Mouse (Mus musculus): Measurements from ENCODE around the gene Acsl1. TPM values are rescaled to one million over a fixed set of nuclear protein-coding genes. Genes with fewer than 3 reads are reported as not detected.

The Acsl1 gene
- polyA plus RNA-seq, 1 experiment from 2014 or later: 23.3 TPM

GRCm38 (mm10) chr8:46490821-46491220 lies 20.0 kb downstream of the Acsl1 start:
- peak overlapping the region; percentile 18; the same call in 1 of the 2 replicates for H3K4me2 ChIP-seq
- 0 out of 2 replicates have a peak overlapping the region, but pooled peaks have one; percentile 17 for H3K27ac ChIP-seq (ENCODE audit: poor library complexity, severe bottlenecking)
- H3K9ac ChIP-seq: no peak overlapping the region
- H3K27me3 ChIP-seq (replicated peaks): no peaks in the 10 kb centered on the region
- no peaks in the 10 kb centered on the region for H3K9me3 ChIP-seq (replicated peaks)
- 62% methylated on average over 6 of the region's 6 CpGs for WGBS
- H3K4me3 ChIP-seq: no peak overlapping the region
- ATAC-seq (ENCODE audit: insufficient number of reproducible peaks, low FRiP score): no peak
- H3K4me1 ChIP-seq (replicated peaks): peaks cover 19% of the 10 kb centered on the region
- peaks cover 6% of the 10 kb centered on the region; the same call in 1 of the 2 replicates for H3K36me3 ChIP-seq

- Histone ChIP-seq H3K36me3 (peaks cover 6% of the 10 kb centered on the region; the same call in 1 of the 2 replicates), H3K4me3 (no peak overlapping the region), H3K27ac (ENCODE audit: poor library complexity, severe bottlenecking) (no peak overlapping the region), H3K9ac (no peak overlapping the region), H3K9me3 (replicated peaks) (no peaks in the 10 kb centered on the region), H3K4me2 (no peak overlapping the region), H3K4me1 (replicated peaks) (peaks cover 29% of the 10 kb centered on the region), H3K27me3 (replicated peaks) (no peaks in the 10 kb centered on the region)
- 85% methylated on average over 11 of the region's 11 CpGs for WGBS
- no peak for ATAC-seq (ENCODE audit: insufficient number of reproducible peaks, low FRiP score)
These were observed 22.8 kb downstream of the Acsl1 start for GRCm38 (mm10) chr8:46493495-46494170.

- H3K4me2 ChIP-seq: no peak overlapping the region
These were observed 26.0 kb downstream of the Acsl1 start for GRCm38 (mm10) chr8:46496852-46497251.

GRCm38 (mm10) chr8:46497314-46498011 lies 26.6 kb downstream of the Acsl1 start:
- Histone ChIP-seq H3K4me2 (peak overlapping the region; percentile 44), H3K4me3 (no peak overlapping the region)

More at GRCm38 (mm10) chr8:46496852-46497251, 26.0 kb downstream of the Acsl1 start:
- peaks cover 6% of the 10 kb centered on the region; the same call in 1 of the 2 replicates for H3K36me3 ChIP-seq
- no peak overlapping the region for H3K9ac ChIP-seq
- H3K27me3 ChIP-seq (replicated peaks): no peaks in the 10 kb centered on the region
- H3K9me3 ChIP-seq (replicated peaks): no peaks in the 10 kb centered on the region
- ATAC-seq (ENCODE audit: insufficient number of reproducible peaks, low FRiP score): no peak
- H3K4me1 ChIP-seq (replicated peaks): peaks cover 27% of the 10 kb centered on the region
- peak overlapping the region; percentile 38 for H3K27ac ChIP-seq (ENCODE audit: poor library complexity, severe bottlenecking)
- 45% methylated on average over 6 of the region's 6 CpGs for WGBS
- H3K4me3 ChIP-seq: no peak overlapping the region

GRCm38 (mm10) chr8:46499376-46500061 lies 28.7 kb downstream of the Acsl1 start:
- no peaks in the 10 kb centered on the region for H3K27me3 ChIP-seq (replicated peaks)
- no peaks in the 10 kb centered on the region for H3K9me3 ChIP-seq (replicated peaks)
- 0 out of 2 replicates have a peak overlapping the region, but pooled peaks have one; percentile 5 for H3K9ac ChIP-seq
- WGBS: 46% methylated on average over 19 of the region's 19 CpGs
- 0 out of 2 replicates have a peak overlapping the region, but pooled peaks have one; percentile 10 for H3K4me3 ChIP-seq
- ATAC-seq (ENCODE audit: insufficient number of reproducible peaks, low FRiP score): no peak
- peaks cover 45% of the 10 kb centered on the region for H3K4me1 ChIP-seq (replicated peaks)
- peak overlapping the region; percentile 55 for H3K4me2 ChIP-seq
- no peaks in the 10 kb centered on the region; the same call in 1 of the 2 replicates for H3K36me3 ChIP-seq
- H3K27ac ChIP-seq (ENCODE audit: poor library complexity, severe bottlenecking): no peak overlapping the region

More at GRCm38 (mm10) chr8:46497314-46498011, 26.6 kb downstream of the Acsl1 start:
- WGBS: 44% methylated on average over 15 of the region's 15 CpGs
- no peaks in the 10 kb centered on the region for H3K27me3 ChIP-seq (replicated peaks)
- peaks cover 6% of the 10 kb centered on the region; the same call in 1 of the 2 replicates for H3K36me3 ChIP-seq
- peak overlapping the region; percentile 38 for H3K27ac ChIP-seq (ENCODE audit: poor library complexity, severe bottlenecking)
- no peaks in the 10 kb centered on the region for H3K9me3 ChIP-seq (replicated peaks)
- no peak overlapping the region for H3K9ac ChIP-seq
- ATAC-seq (ENCODE audit: insufficient number of reproducible peaks, low FRiP score): no peak
- peaks cover 32% of the 10 kb centered on the region for H3K4me1 ChIP-seq (replicated peaks)

- 25% methylated on average over 19 of the region's 19 CpGs for whole genome bisulfite sequencing
- Histone ChIP-seq H3K27ac (ENCODE audit: poor library complexity, severe bottlenecking) (no peak overlapping the region), H3K36me3 (peaks cover 11% of the 10 kb centered on the region), H3K4me3 (peak overlapping the region; percentile 37), H3K4me1 (replicated peaks) (peaks cover 36% of the 10 kb centered on the region), H3K27me3 (replicated peaks) (no peaks in the 10 kb centered on the region), H3K9me3 (replicated peaks) (no peaks in the 10 kb centered on the region), H3K9ac (0 out of 2 replicates have a peak overlapping the region, but pooled peaks have one; percentile 25), H3K4me2 (peak overlapping the region; percentile 62)
- no peak for ATAC-seq (ENCODE audit: insufficient number of reproducible peaks, low FRiP score)
These were observed 31.7 kb downstream of the Acsl1 start for GRCm38 (mm10) chr8:46502333-46503071.

GRCm38 (mm10) chr8:46503072-46503695 lies 32.3 kb downstream of the Acsl1 start:
- 80% methylated on average over 12 of the region's 12 CpGs for WGBS
- Histone ChIP-seq H3K4me1 (replicated peaks) (peaks cover 30% of the 10 kb centered on the region), H3K4me2 (peak overlapping the region; percentile 62), H3K9ac (0 out of 2 replicates have a peak overlapping the region, but pooled peaks have one; percentile 25), H3K9me3 (replicated peaks) (no peaks in the 10 kb centered on the region), H3K36me3 (peaks cover 12% of the 10 kb centered on the region), H3K4me3 (peak overlapping the region; percentile 37), H3K27me3 (replicated peaks) (no peaks in the 10 kb centered on the region), H3K27ac (ENCODE audit: poor library complexity, severe bottlenecking) (no peak overlapping the region)
- ATAC-seq (ENCODE audit: insufficient number of reproducible peaks, low FRiP score): no peak

- Histone ChIP-seq H3K36me3 (peaks cover 13% of the 10 kb centered on the region), H3K27ac (ENCODE audit: poor library complexity, severe bottlenecking) (no peak overlapping the region), H3K4me1 (replicated peaks) (peaks cover 26% of the 10 kb centered on the region), H3K27me3 (replicated peaks) (no peaks in the 10 kb centered on the region), H3K4me3 (no peak overlapping the region), H3K9ac (no peak overlapping the region), H3K9me3 (replicated peaks) (no peaks in the 10 kb centered on the region), H3K4me2 (no peak overlapping the region)
- no peak for ATAC-seq (ENCODE audit: insufficient number of reproducible peaks, low FRiP score)
- WGBS: 70% methylated on average over 3 of the region's 3 CpGs
These were observed 33.4 kb downstream of the Acsl1 start for GRCm38 (mm10) chr8:46504196-46504595.

- Histone ChIP-seq H3K9me3 (replicated peaks) (no peaks in the 10 kb centered on the region), H3K4me1 (replicated peaks) (peaks cover 7% of the 10 kb centered on the region; the same call in 1 of the 2 replicates), H3K4me2 (no peak overlapping the region), H3K27ac (ENCODE audit: poor library complexity, severe bottlenecking) (no peak overlapping the region), H3K9ac (no peak overlapping the region), H3K4me3 (no peak overlapping the region), H3K36me3 (peaks cover 22% of the 10 kb centered on the region), H3K27me3 (replicated peaks) (no peaks in the 10 kb centered on the region)
- 84% methylated on average over 14 of the region's 14 CpGs for WGBS
- no peak for ATAC-seq (ENCODE audit: insufficient number of reproducible peaks, low FRiP score)
These were observed 37.9 kb downstream of the Acsl1 start for GRCm38 (mm10) chr8:46508488-46509395.

Data from heart, embryonic 12.5 days (tissue).